Mouse (Mus musculus) urinary bladder, postnatal 0 days (tissue): ENCODE results near the gene Cetn2. TPM values are rescaled to one million over a fixed set of nuclear protein-coding genes. Genes with fewer than 3 reads are reported as not detected.

ENCODE experiments used
- polyA plus RNA-seq: library from polyadenylated mRNA; unstranded; fragments of >200 nt; fragmentation: Nextera tagmentation; extraction: Ambion mirVana; gene quantifications from 2 replicates; pipeline ENCODE4 v1.2.1, GENCODE M21; 2015

The Cetn2 gene
- 42.3 and 61.5 TPM in 2 replicates for polyA plus RNA-seq

GRCm38 (mm10) chrX:72917884-72918681 lies at the start of gene Cetn2, which contains the start of gene Nsdhl:
Gene Cetn2 (minus strand): TSS chrX:72918411.
Gene Nsdhl (plus strand): TSS chrX:72918557.

Other genes starting within 250 kb of the Cetn2 start
- 0.30 and 0.39 TPM in 2 replicates for gene Gabrq, start 93.2 kb downstream of the Cetn2 start, polyA plus RNA-seq
- 22.7 and 44.4 TPM in 2 replicates for gene Nsdhl, start 146 bp upstream of the Cetn2 start, polyA plus RNA-seq
- 10.3 and 14.2 TPM in 2 replicates for gene Zfp185, start 68.9 kb upstream of the Cetn2 start, polyA plus RNA-seq
- gene Pnma5, start 118.7 kb upstream of the Cetn2 start, polyA plus RNA-seq = 0.08 TPM in 1 of 2 replicates, not detected in the other
- not detected in 2 replicates for gene Pnma3, start 146.4 kb upstream of the Cetn2 start, polyA plus RNA-seq
- 2.6 TPM in 1 of 2 replicates, not detected in the other for gene Xlr4a, start 164.1 kb upstream of the Cetn2 start, polyA plus RNA-seq
- 0.58 and 3.1 TPM in 2 replicates for gene Xlr3a, start 178.7 kb upstream of the Cetn2 start, polyA plus RNA-seq
- 0.14 and 0.23 TPM in 2 replicates for gene Gm14685, start 198.6 kb upstream of the Cetn2 start, polyA plus RNA-seq
- gene Xlr5b, start 230.4 kb upstream of the Cetn2 start, polyA plus RNA-seq = not detected in 2 replicates
- gene DXBay18, start 231.0 kb upstream of the Cetn2 start, polyA plus RNA-seq = not detected in 2 replicates